Mouse (Mus musculus): ENCODE measurements around the gene Gm49342. TPM values are rescaled to one million over a fixed set of nuclear protein-coding genes. Genes with fewer than 3 reads are reported as not detected.
"Not testable (repeated sequence)": the region's sequence is repeated elsewhere in the genome, so short reads cannot be mapped to it uniquely, and the experiment has no call there.

Gene Gm49342
- polyA plus RNA-seq, 1 experiment from 2014 or later = not detected

DNA sequence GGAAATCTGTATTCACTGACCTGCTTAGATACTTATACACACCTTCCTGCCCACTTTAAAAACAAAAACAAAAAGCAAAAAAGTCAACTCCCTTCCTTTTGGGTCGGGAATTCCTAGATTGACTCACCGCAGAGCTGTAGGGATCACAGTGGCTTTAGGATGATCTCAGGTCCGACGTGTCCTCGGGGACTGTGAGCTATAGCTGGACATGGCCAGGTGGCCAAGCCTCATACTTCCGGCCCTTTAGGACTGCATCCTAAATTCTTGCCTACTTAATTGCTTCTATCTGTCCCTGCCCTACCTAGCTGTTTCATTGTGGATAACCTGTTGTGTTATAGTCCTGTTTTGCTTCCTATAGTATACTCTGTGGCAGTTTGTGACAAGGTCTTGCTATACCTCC, 764 bp downstream of the Gm49342 start:
- peaks cover 10% of the 10 kb centered on the region; the same call in 1 of the 2 replicates for H3K4me1 ChIP-seq
- H3K27ac ChIP-seq = peak overlapping the region; percentile 86
- not testable (repeated sequence) for H3K9me3 ChIP-seq (replicated peaks); DNase-seq (ENCODE audit: low spot score); H3K27me3 ChIP-seq (ENCODE audit: low read depth, poor library complexity, severe bottlenecking)
- H3K4me3 ChIP-seq = peak overlapping the region; percentile 49
- H3K36me3 ChIP-seq = peaks cover 19% of the 10 kb centered on the region
- WGBS = 14% methylated on average over 6 of the region's 6 CpGs

DNA sequence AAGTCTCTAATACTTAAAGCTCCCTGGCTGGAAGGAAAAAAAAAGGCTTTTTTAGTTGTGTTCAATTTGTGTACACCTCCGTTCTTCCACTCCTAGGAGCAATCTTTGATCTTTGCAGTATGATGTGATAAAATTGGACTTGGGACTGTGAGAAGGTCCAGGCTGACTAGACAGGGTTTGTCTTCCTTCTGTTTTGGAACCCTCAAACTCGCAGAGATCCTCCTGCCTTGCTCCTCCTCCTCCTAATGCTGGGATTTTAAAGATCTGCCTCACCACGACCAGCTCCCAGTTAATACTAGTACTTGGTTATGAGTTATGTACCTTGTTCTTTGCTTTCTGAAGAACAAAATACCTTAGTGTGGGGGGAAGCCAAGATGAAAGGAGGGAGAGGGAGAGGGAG, 1.2 kb downstream of the Gm49342 start:
- not testable (repeated sequence) for H3K27ac ChIP-seq; H3K27me3 ChIP-seq (ENCODE audit: low read depth, poor library complexity, severe bottlenecking); DNase-seq (ENCODE audit: low spot score); H3K9me3 ChIP-seq (replicated peaks)
- 34% methylated on average over 3 of the region's 3 CpGs for WGBS
- Histone ChIP-seq H3K4me1 (peaks cover 10% of the 10 kb centered on the region; the same call in 1 of the 2 replicates), H3K4me3 (peak overlapping the region; percentile 49), H3K36me3 (peaks cover 21% of the 10 kb centered on the region)

DNA sequence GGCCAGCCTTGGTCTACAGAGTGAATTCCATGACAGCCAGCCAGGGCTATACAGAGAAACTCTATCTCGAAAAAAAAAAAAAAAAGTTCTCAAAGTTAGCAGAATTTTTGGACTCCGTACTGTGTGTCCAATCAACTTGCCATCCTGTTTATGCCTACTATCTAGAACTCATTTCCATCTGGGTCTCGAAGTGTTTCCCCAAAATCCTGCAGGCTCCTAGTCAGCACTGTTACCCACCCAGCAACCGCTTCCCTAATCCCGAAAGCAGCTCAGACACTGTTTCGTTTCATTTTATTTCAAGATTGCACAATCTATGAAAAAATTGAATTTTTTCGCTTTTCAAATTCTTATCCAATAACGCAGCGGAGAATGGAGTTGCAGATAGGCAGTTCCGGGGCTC, 11.2 kb downstream of the Gm49342 start:
- 90% methylated on average over 10 of the region's 10 CpGs for whole genome bisulfite sequencing
- no peak for DNase-seq (ENCODE audit: low spot score)
- Histone ChIP-seq H3K9me3 (replicated peaks) (no peaks in the 10 kb centered on the region), H3K4me3 (no peak overlapping the region), H3K27ac (no peak overlapping the region), H3K4me1 (0 out of 2 replicates have a peak, but pooled peaks cover 5% of the 10 kb centered on the region), H3K36me3 (peaks cover 23% of the 10 kb centered on the region), H3K27me3 (ENCODE audit: low read depth, poor library complexity, severe bottlenecking) (no peaks in the 10 kb centered on the region)

DNA sequence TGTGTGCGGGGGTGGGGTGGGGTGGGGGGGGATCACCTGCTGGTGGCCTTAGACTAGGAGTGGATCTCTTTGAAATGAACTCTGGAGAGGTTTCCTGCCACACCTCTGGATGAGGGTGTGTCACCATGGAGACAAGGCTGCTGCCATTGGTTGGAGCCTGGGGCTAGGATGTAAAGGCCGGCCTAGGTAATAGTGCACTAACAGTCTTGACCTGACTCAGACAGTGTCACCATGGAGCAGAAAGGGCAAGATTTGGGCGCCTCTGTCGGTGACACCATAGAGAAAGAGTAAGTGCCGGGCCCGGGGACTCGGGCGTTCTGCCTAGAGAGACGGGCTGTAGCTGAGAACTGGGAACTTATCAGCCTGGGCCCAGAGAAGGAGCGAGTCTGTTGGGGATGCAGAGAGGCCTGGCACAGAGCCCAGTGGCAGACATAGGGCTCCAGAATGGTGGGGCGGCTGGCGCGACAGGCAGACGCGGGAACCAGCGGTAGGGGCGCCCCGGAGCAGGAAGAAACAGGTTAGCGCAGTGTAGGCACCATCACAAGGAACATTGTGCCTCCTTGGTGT, 11.7 kb downstream of the Gm49342 start, which contains the start of gene Pnp2:
TSS of gene Pnp2 (plus strand) at position 51 of the 567 bp plus-strand sequence.
- H3K4me1 ChIP-seq; H3K9me3 ChIP-seq (replicated peaks); H3K27me3 ChIP-seq (ENCODE audit: low read depth, poor library complexity, severe bottlenecking); H3K27ac ChIP-seq: not testable (repeated sequence)
- peak; percentile 43 for DNase-seq (ENCODE audit: low spot score)
- Histone ChIP-seq H3K36me3 (peaks cover 18% of the 10 kb centered on the region), H3K4me3 (peak within 1 kb of the TSS; percentile 24)
- WGBS = 5% methylated on average over 19 of the region's 19 CpGs

DNA sequence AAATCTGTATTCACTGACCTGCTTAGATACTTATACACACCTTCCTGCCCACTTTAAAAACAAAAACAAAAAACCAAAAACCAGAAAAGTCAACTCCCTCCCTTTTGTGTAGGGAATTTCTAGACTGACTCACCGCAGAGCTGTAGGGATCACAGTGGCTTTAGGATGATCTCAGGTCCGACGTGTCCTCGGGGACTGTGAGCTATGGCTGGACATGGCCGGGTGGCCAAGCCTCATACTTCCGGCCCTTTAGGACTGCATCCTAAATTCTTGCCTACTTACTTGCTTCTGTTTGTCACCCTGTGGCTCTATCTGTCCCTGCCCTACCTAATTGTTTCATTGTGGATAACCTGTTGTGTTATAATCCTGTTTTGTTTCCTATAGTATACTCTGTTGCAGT, 12.4 kb downstream of the Gm49342 start:
- H3K4me3 ChIP-seq; H3K27me3 ChIP-seq (ENCODE audit: low read depth, poor library complexity, severe bottlenecking); H3K9me3 ChIP-seq (replicated peaks); H3K27ac ChIP-seq; H3K4me1 ChIP-seq; DNase-seq (ENCODE audit: low spot score): not testable (repeated sequence)
- WGBS = 87% methylated on average over 6 of the region's 6 CpGs
- peaks cover 11% of the 10 kb centered on the region; the same call in 1 of the 2 replicates for H3K36me3 ChIP-seq

DNA sequence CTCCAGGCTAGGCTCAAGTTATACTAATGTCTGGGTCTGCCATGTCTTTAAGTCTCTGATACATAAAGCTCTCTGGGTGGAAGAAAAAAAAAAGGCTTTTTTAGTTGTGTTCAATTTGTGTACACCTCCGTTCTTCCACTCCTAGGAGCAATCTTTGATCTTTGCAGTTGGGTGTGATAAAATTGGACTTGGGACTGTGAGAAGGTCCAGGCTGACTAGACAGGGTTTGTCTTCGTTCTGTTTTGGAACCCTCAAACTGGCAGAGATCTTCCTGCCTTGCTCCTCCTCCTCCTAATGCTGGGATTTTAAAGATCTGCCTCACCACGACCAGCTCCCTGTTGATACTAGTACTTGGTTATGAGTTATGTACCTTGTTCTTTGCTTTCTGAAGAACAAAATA, 12.8 kb downstream of the Gm49342 start:
- H3K27ac ChIP-seq; H3K27me3 ChIP-seq (ENCODE audit: low read depth, poor library complexity, severe bottlenecking); H3K36me3 ChIP-seq; H3K4me1 ChIP-seq; DNase-seq (ENCODE audit: low spot score); H3K4me3 ChIP-seq; H3K9me3 ChIP-seq (replicated peaks): not testable (repeated sequence)
- 79% methylated on average over 3 of the region's 3 CpGs for WGBS

DNA sequence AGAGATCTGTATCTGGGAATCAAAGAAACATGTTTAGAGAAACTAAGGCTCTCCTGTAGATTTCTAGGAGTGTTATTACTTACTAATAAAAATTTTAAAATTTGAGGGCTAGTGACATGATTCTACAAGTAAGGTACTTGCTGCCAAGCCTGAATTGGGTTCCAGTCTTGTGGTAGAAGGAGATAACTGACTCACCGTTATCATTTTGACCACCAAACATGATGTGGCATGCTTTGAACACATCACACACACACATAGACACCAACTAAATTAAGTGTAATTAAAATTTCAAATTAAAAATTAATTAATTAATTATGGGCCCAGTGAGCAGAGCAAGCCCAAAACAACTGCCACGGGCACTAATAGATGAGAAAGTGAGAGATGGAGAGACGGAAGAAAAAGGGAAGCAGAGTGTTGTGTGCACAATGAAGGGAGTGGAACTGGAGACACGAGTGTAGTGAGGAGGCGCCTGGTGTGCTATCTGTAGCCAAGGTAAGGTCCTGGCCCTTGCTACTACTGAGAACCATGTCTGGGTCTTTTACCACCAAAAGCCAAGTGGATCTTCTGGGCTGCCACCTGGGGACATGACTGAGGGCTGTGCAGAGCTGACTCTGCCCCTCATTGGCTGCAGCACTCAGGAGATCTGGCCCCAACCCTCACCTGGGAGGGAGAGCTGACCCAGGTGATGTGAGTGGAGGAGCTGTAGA, 14.1 kb downstream of the Gm49342 start:
- not testable (repeated sequence) for H3K27ac ChIP-seq; DNase-seq (ENCODE audit: low spot score); H3K4me1 ChIP-seq; H3K9me3 ChIP-seq (replicated peaks); H3K27me3 ChIP-seq (ENCODE audit: low read depth, poor library complexity, severe bottlenecking); H3K36me3 ChIP-seq; H3K4me3 ChIP-seq
- 89% methylated on average over 5 of the region's 5 CpGs for whole genome bisulfite sequencing

DNA sequence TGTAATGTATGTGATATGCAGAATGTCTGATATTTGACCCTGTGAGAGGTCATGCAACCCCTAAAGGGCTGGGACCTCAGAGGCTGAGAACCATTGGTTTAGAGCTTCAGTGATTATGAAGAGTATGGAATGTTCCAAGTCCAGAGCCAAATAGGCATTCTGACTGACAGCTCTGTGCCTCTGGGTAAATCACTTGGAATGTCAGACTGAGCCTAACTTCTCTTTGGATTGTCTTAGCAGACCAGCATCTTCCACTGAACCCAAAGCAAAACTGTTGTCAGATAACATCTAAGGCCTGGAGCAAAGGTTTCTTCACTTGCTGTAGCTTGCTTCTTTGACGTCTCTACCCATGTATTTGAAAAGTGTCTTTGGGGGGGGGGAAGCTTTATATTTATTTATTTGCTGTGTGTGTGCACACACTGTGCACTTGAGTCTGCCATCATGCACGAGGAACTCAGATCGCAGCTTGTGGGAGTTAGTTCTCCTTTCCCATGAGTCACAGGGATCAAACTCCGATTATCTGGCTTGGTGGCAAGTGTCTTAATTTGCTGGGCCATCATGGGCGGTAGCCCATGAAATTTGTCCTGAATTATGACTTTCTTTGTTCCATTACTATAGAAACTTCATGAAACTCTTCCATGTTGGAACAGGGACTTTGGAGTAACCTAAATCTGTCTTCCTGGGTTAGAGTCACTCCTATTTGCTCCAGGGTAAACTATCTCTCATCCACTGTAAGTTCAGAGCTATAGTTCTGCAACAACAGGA, 24.1 kb downstream of the Gm49342 start:
- H3K36me3 ChIP-seq = no peaks in the 10 kb centered on the region
- H3K4me1 ChIP-seq = 0 out of 2 replicates have a peak, but pooled peaks cover 3% of the 10 kb centered on the region
- 92% methylated on average over 5 of the region's 5 CpGs for WGBS
- H3K27me3 ChIP-seq (ENCODE audit: low read depth, poor library complexity, severe bottlenecking) = no peaks in the 10 kb centered on the region
- no peak for DNase-seq (ENCODE audit: low spot score)
- H3K9me3 ChIP-seq (replicated peaks) = no peaks in the 10 kb centered on the region
- H3K27ac ChIP-seq = no peak overlapping the region
- no peak overlapping the region for H3K4me3 ChIP-seq

DNA sequence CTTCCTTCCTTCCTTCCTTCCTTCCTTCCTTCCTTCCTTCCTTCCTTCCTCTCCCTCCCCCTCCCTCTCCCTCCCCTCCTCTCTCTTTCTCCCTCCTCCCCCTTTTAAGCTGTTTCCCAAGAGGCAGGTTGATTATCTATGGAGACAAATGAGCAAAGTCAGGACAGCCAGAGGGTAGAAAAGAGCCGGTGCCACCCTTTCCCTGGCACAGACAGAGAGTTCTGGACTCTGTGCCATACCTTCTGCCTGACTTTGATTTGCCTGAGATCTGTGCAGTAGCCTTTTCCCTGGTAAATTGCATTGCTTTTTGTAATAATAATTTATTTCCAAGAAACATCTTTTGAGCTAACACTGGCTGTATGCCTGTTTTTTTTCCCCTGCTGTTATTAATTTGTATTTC, 24.7 kb downstream of the Gm49342 start:
- DNase-seq (ENCODE audit: low spot score) = no peak
- no peak overlapping the region for H3K27ac ChIP-seq
- no peak overlapping the region for H3K4me3 ChIP-seq
- no peaks in the 10 kb centered on the region for H3K36me3 ChIP-seq
- H3K4me1 ChIP-seq = 0 out of 2 replicates have a peak, but pooled peaks cover 3% of the 10 kb centered on the region
- H3K27me3 ChIP-seq (ENCODE audit: low read depth, poor library complexity, severe bottlenecking) = no peaks in the 10 kb centered on the region
- 56% methylated on average over 1 of the region's 1 CpGs for WGBS
- H3K9me3 ChIP-seq (replicated peaks) = no peaks in the 10 kb centered on the region

DNA sequence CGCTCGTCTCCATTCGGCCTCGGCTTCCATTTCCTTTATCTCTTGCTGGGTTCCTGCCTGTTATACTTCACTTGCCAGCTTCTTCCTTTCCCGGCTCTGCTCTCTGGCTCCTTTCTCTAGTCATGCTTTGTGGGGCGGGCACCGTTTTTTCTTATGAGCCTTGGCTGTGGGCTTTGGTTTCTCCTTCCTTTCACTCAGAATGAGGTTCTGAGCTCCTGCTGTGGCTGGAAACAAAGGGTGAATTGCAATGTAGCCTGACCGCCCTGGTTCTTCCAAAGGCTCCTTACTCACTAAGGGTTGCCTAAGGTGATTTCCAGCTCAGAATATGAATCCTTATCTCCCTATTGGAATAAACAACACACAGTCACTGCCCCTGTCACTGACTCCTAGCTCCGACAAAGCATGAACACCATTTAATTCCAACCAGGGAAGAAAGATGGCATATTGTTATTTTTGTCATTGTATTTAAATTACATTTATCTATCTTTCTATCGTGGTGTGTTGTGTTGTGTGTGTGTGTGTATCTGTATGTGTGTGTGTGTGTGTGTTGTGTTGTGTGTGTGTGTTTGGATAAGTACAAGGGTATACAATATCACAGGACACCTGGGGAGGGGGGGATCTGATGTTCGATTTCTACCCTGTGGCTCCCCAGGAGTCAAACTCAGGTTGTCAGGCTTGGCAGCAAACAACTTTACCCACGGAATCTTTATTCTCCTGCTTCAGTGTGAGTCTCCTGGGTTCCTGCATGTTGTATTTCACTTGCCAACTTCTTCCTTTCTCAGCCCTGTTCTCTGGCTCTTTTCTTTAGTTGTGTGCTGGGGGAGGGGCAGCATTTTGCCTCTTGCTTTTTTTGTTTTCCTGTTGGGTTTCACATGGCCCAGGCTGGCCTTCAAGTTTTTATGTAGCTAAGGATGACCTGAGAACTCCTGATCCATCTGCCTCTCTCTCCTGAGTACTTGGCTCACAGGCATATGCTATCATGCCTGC, 25.5 kb downstream of the Gm49342 start:
- H3K4me1 ChIP-seq = 0 out of 2 replicates have a peak, but pooled peaks cover 3% of the 10 kb centered on the region
- 48% methylated on average over 12 of the region's 12 CpGs for WGBS
- no peak for DNase-seq (ENCODE audit: low spot score)
- H3K4me3 ChIP-seq = no peak overlapping the region
- no peaks in the 10 kb centered on the region for H3K27me3 ChIP-seq (ENCODE audit: low read depth, poor library complexity, severe bottlenecking)
- H3K36me3 ChIP-seq = no peaks in the 10 kb centered on the region
- no peaks in the 10 kb centered on the region for H3K9me3 ChIP-seq (replicated peaks)
- H3K27ac ChIP-seq = no peak overlapping the region

DNA sequence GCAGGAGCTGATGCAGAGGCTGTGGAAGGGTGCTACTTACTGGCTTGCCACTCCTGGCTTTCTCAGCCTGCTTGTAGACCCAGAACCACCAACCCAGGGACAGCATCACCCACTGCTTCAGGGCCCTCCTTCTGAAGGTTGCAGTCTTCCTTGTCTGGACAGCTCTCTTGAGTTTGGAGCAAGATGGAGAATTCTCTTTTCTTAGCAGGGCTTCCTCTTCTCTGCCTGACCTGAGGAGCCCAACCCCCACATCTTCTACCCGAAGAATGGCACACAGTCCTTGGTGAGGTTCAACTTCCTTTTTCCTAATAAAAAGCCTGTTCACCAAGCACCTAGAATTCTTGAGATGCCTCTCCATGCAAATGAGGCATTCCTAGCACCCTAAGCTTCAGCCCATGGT, 26.5 kb downstream of the Gm49342 start:
- Histone ChIP-seq H3K36me3 (no peaks in the 10 kb centered on the region), H3K4me3 (no peak overlapping the region), H3K4me1 (0 out of 2 replicates have a peak, but pooled peaks cover 3% of the 10 kb centered on the region), H3K27me3 (ENCODE audit: low read depth, poor library complexity, severe bottlenecking) (no peaks in the 10 kb centered on the region), H3K9me3 (replicated peaks) (no peaks in the 10 kb centered on the region), H3K27ac (no peak overlapping the region)
- WGBS = 80% methylated on average over 1 of the region's 1 CpGs
- no peak for DNase-seq (ENCODE audit: low spot score)

DNA sequence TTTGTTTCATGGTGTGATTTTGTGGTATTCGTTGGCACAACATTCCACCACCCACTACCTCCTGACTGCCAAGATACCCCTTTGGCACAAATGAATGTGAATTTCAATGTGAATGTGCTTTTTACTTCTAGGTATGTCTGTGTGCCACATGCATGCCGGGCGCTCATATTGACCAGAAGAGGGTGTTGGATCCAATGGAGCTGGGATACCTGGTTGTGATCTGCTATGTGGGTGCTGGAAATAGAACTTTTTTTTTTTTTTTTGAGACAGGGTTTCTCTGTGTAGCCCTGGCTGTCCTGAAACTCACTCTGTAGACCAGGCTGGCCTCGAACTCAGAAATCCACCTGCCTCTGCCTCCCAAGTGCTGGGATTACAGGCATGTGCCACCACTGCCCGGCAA, 28.7 kb downstream of the Gm49342 start:
- 95% methylated on average over 5 of the region's 5 CpGs for WGBS
- not testable (repeated sequence) for H3K27ac ChIP-seq; DNase-seq (ENCODE audit: low spot score); H3K27me3 ChIP-seq (ENCODE audit: low read depth, poor library complexity, severe bottlenecking); H3K36me3 ChIP-seq; H3K9me3 ChIP-seq (replicated peaks); H3K4me1 ChIP-seq; H3K4me3 ChIP-seq

Data from limb, embryonic 10.5 days (tissue).